Mouse (Mus musculus): ENCODE measurements around the gene Cd69. TPM values are rescaled to one million over a fixed set of nuclear protein-coding genes. Genes with fewer than 3 reads are reported as not detected.

The Cd69 gene
- polyA plus RNA-seq (2014; fragmentation: Nextera tagmentation; extraction: Ambion mirVana) = 0.18 and 0.35 TPM in 2 replicates

- WGBS = 70% methylated on average over 9 of the region's 9 CpGs
- Histone ChIP-seq H3K4me2 (ENCODE audit: low read length) (no peak within 1 kb of the TSS), H3K36me3 (ENCODE audit: control insufficient read depth, insufficient read depth, low read length) (no peaks in the 10 kb centered on the region), H3K9ac (ENCODE audit: low read length) (no peak within 1 kb of the TSS), H3K27me3 (ENCODE audit: control insufficient read depth, insufficient read depth, low read length) (no peaks in the 10 kb centered on the region), H3K27ac (replicated peaks in 1 of 2; ENCODE audit: control insufficient read depth in 1 of 2, insufficient read depth in 1 of 2, low read depth in 2 of 2, low read length in 2 of 2) (no peak within 1 kb of the TSS), H3K4me3 (ENCODE audit: control insufficient read depth in 1 of 2, insufficient read depth in 1 of 2, low read depth in 1 of 2, low read length in 2 of 2) (no peak within 1 kb of the TSS), H3K9me3 (ENCODE audit: control insufficient read depth, low read length) (no peaks in the 10 kb centered on the region), H3K4me1 (ENCODE audit: control insufficient read depth in 2 of 2, insufficient read depth in 2 of 2, low read length in 2 of 2) (no peaks in the 10 kb centered on the region)
- ATAC-seq (ENCODE audit: insufficient number of reproducible peaks, insufficient read depth, low FRiP score, low read depth) = no peak
Measured at GRCm38 (mm10) chr6:129275220-129275619, at the start of gene Cd69. TSS of gene Cd69 (minus strand) at chr6:129275436.

- Histone ChIP-seq H3K4me2 (ENCODE audit: low read length) (no peak overlapping the region), H3K36me3 (ENCODE audit: control insufficient read depth, insufficient read depth, low read length) (no peaks in the 10 kb centered on the region), H3K9ac (ENCODE audit: low read length) (no peak overlapping the region), H3K27me3 (ENCODE audit: control insufficient read depth, insufficient read depth, low read length) (no peaks in the 10 kb centered on the region), H3K9me3 (ENCODE audit: control insufficient read depth, low read length) (no peaks in the 10 kb centered on the region), H3K4me1 (ENCODE audit: control insufficient read depth in 2 of 2, insufficient read depth in 2 of 2, low read length in 2 of 2) (no peaks in the 10 kb centered on the region), H3K27ac (replicated peaks in 1 of 2; ENCODE audit: control insufficient read depth in 1 of 2, insufficient read depth in 1 of 2, low read depth in 2 of 2, low read length in 2 of 2) (no peak overlapping the region), H3K4me3 (ENCODE audit: control insufficient read depth in 1 of 2, insufficient read depth in 1 of 2, low read depth in 1 of 2, low read length in 2 of 2) (no peak overlapping the region)
- ATAC-seq (ENCODE audit: insufficient number of reproducible peaks, insufficient read depth, low FRiP score, low read depth) = no peak
- 71% methylated on average over 4 of the region's 4 CpGs for WGBS
Measured at GRCm38 (mm10) chr6:129319331-129319730, 44.1 kb upstream of the Cd69 start.

GRCm38 (mm10) chr6:129318395-129318794 is 43.2 kb upstream of the Cd69 start:
- Histone ChIP-seq H3K9ac (ENCODE audit: low read length) (no peak overlapping the region), H3K27ac (replicated peaks in 1 of 2; ENCODE audit: control insufficient read depth in 1 of 2, insufficient read depth in 1 of 2, low read depth in 2 of 2, low read length in 2 of 2) (no peak overlapping the region), H3K4me1 (ENCODE audit: control insufficient read depth in 2 of 2, insufficient read depth in 2 of 2, low read length in 2 of 2) (no peaks in the 10 kb centered on the region), H3K36me3 (ENCODE audit: control insufficient read depth, insufficient read depth, low read length) (no peaks in the 10 kb centered on the region), H3K4me3 (ENCODE audit: control insufficient read depth in 1 of 2, insufficient read depth in 1 of 2, low read depth in 1 of 2, low read length in 2 of 2) (no peak overlapping the region), H3K27me3 (ENCODE audit: control insufficient read depth, insufficient read depth, low read length) (no peaks in the 10 kb centered on the region), H3K4me2 (ENCODE audit: low read length) (no peak overlapping the region), H3K9me3 (ENCODE audit: control insufficient read depth, low read length) (no peaks in the 10 kb centered on the region)
- 42% methylated on average over 1 of the region's 1 CpGs for WGBS
- no peak for ATAC-seq (ENCODE audit: insufficient number of reproducible peaks, insufficient read depth, low FRiP score, low read depth)

- H3K9me3 ChIP-seq (ENCODE audit: control insufficient read depth, low read length) = no peaks in the 10 kb centered on the region
- no peak overlapping the region for H3K9ac ChIP-seq (ENCODE audit: low read length)
- no peaks in the 10 kb centered on the region for H3K36me3 ChIP-seq (ENCODE audit: control insufficient read depth, insufficient read depth, low read length)
- no peak overlapping the region for H3K4me2 ChIP-seq (ENCODE audit: low read length)
- no peaks in the 10 kb centered on the region for H3K27me3 ChIP-seq (ENCODE audit: control insufficient read depth, insufficient read depth, low read length)
- no peak overlapping the region for H3K4me3 ChIP-seq (ENCODE audit: control insufficient read depth in 1 of 2, insufficient read depth in 1 of 2, low read depth in 1 of 2, low read length in 2 of 2)
- no peaks in the 10 kb centered on the region for H3K4me1 ChIP-seq (ENCODE audit: control insufficient read depth in 2 of 2, insufficient read depth in 2 of 2, low read length in 2 of 2)
- 57% methylated on average over 2 of the region's 2 CpGs for WGBS
- H3K27ac ChIP-seq (replicated peaks in 1 of 2; ENCODE audit: control insufficient read depth in 1 of 2, insufficient read depth in 1 of 2, low read depth in 2 of 2, low read length in 2 of 2) = no peak overlapping the region
- ATAC-seq (ENCODE audit: insufficient number of reproducible peaks, insufficient read depth, low FRiP score, low read depth) = no peak
Measured at GRCm38 (mm10) chr6:129316463-129316862, 41.2 kb upstream of the Cd69 start.

GRCm38 (mm10) chr6:129315698-129316097 is 40.5 kb upstream of the Cd69 start:
- Histone ChIP-seq H3K4me2 (ENCODE audit: low read length) (no peak overlapping the region), H3K27me3 (ENCODE audit: control insufficient read depth, insufficient read depth, low read length) (no peaks in the 10 kb centered on the region), H3K27ac (replicated peaks in 1 of 2; ENCODE audit: control insufficient read depth in 1 of 2, insufficient read depth in 1 of 2, low read depth in 2 of 2, low read length in 2 of 2) (no peak overlapping the region), H3K4me3 (ENCODE audit: control insufficient read depth in 1 of 2, insufficient read depth in 1 of 2, low read depth in 1 of 2, low read length in 2 of 2) (no peak overlapping the region), H3K9ac (ENCODE audit: low read length) (no peak overlapping the region), H3K36me3 (ENCODE audit: control insufficient read depth, insufficient read depth, low read length) (no peaks in the 10 kb centered on the region), H3K9me3 (ENCODE audit: control insufficient read depth, low read length) (no peaks in the 10 kb centered on the region), H3K4me1 (ENCODE audit: control insufficient read depth in 2 of 2, insufficient read depth in 2 of 2, low read length in 2 of 2) (no peaks in the 10 kb centered on the region)
- ATAC-seq (ENCODE audit: insufficient number of reproducible peaks, insufficient read depth, low FRiP score, low read depth) = no peak
- WGBS = 64% methylated on average over 1 of the region's 1 CpGs

DNA sequence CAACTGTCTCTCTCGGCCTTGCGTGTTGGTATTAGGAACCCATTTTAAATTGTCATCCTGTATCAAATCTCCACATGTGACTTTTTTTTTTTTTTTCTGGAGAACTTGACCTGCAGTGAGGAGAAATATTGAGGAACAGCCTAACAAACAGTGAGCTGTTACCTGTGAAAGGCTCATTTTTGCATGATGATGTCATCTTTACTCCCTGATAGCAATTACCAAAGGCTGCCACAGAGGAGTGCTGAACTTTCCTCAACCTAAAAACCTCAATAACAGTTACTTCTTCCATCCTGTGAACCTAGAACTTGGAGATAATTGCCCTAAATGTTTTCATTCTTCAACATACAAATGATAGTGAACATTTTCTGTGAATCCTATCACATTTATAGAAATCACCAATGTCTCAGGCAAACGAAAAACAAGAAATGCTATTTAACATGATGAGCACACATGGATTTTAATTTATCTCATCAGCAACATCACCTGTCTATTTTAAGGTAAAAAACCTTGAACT is 39.5 kb upstream of the Cd69 start:
- no peaks in the 10 kb centered on the region for H3K9me3 ChIP-seq (ENCODE audit: control insufficient read depth, low read length)
- no peak overlapping the region for H3K27ac ChIP-seq (replicated peaks in 1 of 2; ENCODE audit: control insufficient read depth in 1 of 2, insufficient read depth in 1 of 2, low read depth in 2 of 2, low read length in 2 of 2)
- no peaks in the 10 kb centered on the region for H3K36me3 ChIP-seq (ENCODE audit: control insufficient read depth, insufficient read depth, low read length)
- 80% methylated on average over 3 of the region's 3 CpGs for WGBS
- H3K4me1 ChIP-seq (ENCODE audit: control insufficient read depth in 2 of 2, insufficient read depth in 2 of 2, low read length in 2 of 2) = no peaks in the 10 kb centered on the region
- no peak overlapping the region for H3K4me3 ChIP-seq (ENCODE audit: control insufficient read depth in 1 of 2, insufficient read depth in 1 of 2, low read depth in 1 of 2, low read length in 2 of 2)
- no peak overlapping the region for H3K4me2 ChIP-seq (ENCODE audit: low read length)
- H3K9ac ChIP-seq (ENCODE audit: low read length) = no peak overlapping the region
- no peaks in the 10 kb centered on the region for H3K27me3 ChIP-seq (ENCODE audit: control insufficient read depth, insufficient read depth, low read length)
- no peak for ATAC-seq (ENCODE audit: insufficient number of reproducible peaks, insufficient read depth, low FRiP score, low read depth)

DNA sequence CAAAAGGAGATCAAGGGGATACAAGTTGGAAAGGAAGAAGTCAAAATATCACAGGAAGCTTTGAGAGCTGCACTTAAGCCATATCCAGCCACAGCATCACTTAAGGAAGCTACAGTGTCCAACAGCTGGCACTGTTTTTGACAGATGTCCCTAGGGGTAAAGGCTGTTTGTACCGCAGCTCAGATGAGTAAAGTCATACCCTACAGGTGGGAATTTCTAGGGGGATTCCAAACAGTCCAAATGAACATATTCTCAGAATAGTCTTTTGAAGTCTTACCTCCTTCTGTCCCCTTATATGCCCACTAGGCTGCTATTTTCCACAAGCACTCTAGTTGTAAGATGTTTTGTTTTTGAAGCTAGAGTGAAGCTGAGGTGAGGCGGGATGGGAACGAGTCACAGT is 37.3 kb upstream of the Cd69 start:
- no peak for ATAC-seq (ENCODE audit: insufficient number of reproducible peaks, insufficient read depth, low FRiP score, low read depth)
- Histone ChIP-seq H3K27ac (replicated peaks in 1 of 2; ENCODE audit: control insufficient read depth in 1 of 2, insufficient read depth in 1 of 2, low read depth in 2 of 2, low read length in 2 of 2) (no peak overlapping the region), H3K4me1 (ENCODE audit: control insufficient read depth in 2 of 2, insufficient read depth in 2 of 2, low read length in 2 of 2) (no peaks in the 10 kb centered on the region), H3K9me3 (ENCODE audit: control insufficient read depth, low read length) (no peaks in the 10 kb centered on the region), H3K36me3 (ENCODE audit: control insufficient read depth, insufficient read depth, low read length) (no peaks in the 10 kb centered on the region), H3K27me3 (ENCODE audit: control insufficient read depth, insufficient read depth, low read length) (no peaks in the 10 kb centered on the region), H3K4me3 (ENCODE audit: control insufficient read depth in 1 of 2, insufficient read depth in 1 of 2, low read depth in 1 of 2, low read length in 2 of 2) (no peak overlapping the region), H3K9ac (ENCODE audit: low read length) (no peak overlapping the region), H3K4me2 (ENCODE audit: low read length) (no peak overlapping the region)
- WGBS = 75% methylated on average over 3 of the region's 3 CpGs

DNA sequence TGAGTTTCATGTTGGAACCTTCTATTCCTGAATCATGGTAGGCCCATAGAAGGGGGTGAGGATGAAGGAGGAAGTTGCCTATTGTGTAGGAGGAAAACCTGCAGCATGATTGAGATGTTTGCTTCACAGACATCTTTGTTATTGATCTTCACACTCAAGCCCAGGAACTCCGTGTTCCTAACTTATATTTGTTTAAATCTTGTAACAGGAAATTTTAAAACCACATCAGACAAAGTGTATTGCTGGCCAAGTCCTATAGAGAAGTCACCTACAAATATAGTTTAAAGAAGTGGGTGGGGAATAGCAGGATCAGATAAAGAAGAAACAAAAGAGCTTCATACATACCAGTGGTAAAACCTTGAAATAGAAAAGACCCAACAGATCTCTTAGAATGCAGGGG is 28.9 kb upstream of the Cd69 start:
- 47% methylated on average over 1 of the region's 1 CpGs for WGBS
- no peak overlapping the region for H3K4me2 ChIP-seq (ENCODE audit: low read length)

More for the DNA sequence above, 28.9 kb upstream of the Cd69 start:
- Histone ChIP-seq H3K9me3 (ENCODE audit: control insufficient read depth, low read length) (no peaks in the 10 kb centered on the region), H3K4me3 (ENCODE audit: control insufficient read depth in 1 of 2, insufficient read depth in 1 of 2, low read depth in 1 of 2, low read length in 2 of 2) (no peak overlapping the region), H3K27ac (replicated peaks in 1 of 2; ENCODE audit: control insufficient read depth in 1 of 2, insufficient read depth in 1 of 2, low read depth in 2 of 2, low read length in 2 of 2) (no peak overlapping the region), H3K27me3 (ENCODE audit: control insufficient read depth, insufficient read depth, low read length) (no peaks in the 10 kb centered on the region), H3K4me1 (ENCODE audit: control insufficient read depth in 2 of 2, insufficient read depth in 2 of 2, low read length in 2 of 2) (no peaks in the 10 kb centered on the region), H3K9ac (ENCODE audit: low read length) (no peak overlapping the region), H3K36me3 (ENCODE audit: control insufficient read depth, insufficient read depth, low read length) (no peaks in the 10 kb centered on the region)
- no peak for ATAC-seq (ENCODE audit: insufficient number of reproducible peaks, insufficient read depth, low FRiP score, low read depth)

Data from heart, embryonic 14.5 days (tissue).